Mouse (Mus musculus) WW6 (cell line): ENCODE data around the gene Atp6v1b1.

Experiments used
- DNase-seq: peaks from one replicate; pipeline ENCODE4 v3.0.0-alpha.2; 2013; ENCODE audit warnings: low read depth, low spot score

Gene Atp6v1b1

GRCm38 (mm10) chr6:83742761-83743160, at the start of gene Atp6v1b1:
Gene Atp6v1b1 (plus strand): TSS chr6:83742990.
- DNase-seq = no peak

GRCm38 (mm10) chr6:83693835-83694234, 49.0 kb upstream of the Atp6v1b1 start:
- DNase-seq = no peak

- no peak for DNase-seq
Measured at GRCm38 (mm10) chr6:83695731-83696130, 47.1 kb upstream of the Atp6v1b1 start.

GRCm38 (mm10) chr6:83696684-83697083, 46.1 kb upstream of the Atp6v1b1 start:
- DNase-seq = no peak

GRCm38 (mm10) chr6:83697932-83698331, 44.9 kb upstream of the Atp6v1b1 start:
- no peak for DNase-seq

GRCm38 (mm10) chr6:83699971-83700370, 42.8 kb upstream of the Atp6v1b1 start:
- DNase-seq = no peak

- DNase-seq = no peak
Measured at GRCm38 (mm10) chr6:83701001-83701400, 41.8 kb upstream of the Atp6v1b1 start.

- no peak for DNase-seq
Measured at GRCm38 (mm10) chr6:83702146-83702999, 40.4 kb upstream of the Atp6v1b1 start.

GRCm38 (mm10) chr6:83703000-83703721, 39.6 kb upstream of the Atp6v1b1 start:
- DNase-seq = no peak

GRCm38 (mm10) chr6:83703722-83704078, 39.1 kb upstream of the Atp6v1b1 start:
- DNase-seq = no peak

- no peak for DNase-seq
Measured at GRCm38 (mm10) chr6:83704294-83704693, 38.5 kb upstream of the Atp6v1b1 start.

- DNase-seq = no peak
Measured at GRCm38 (mm10) chr6:83704701-83705100, 38.1 kb upstream of the Atp6v1b1 start.

- no peak for DNase-seq
Measured at GRCm38 (mm10) chr6:83707738-83708510, 34.9 kb upstream of the Atp6v1b1 start.

- DNase-seq = no peak
Measured at GRCm38 (mm10) chr6:83710361-83711066, 32.3 kb upstream of the Atp6v1b1 start.

GRCm38 (mm10) chr6:83711067-83711675, 31.6 kb upstream of the Atp6v1b1 start, which contains the start of gene Vax2:
Gene Vax2 (plus strand): TSS chr6:83711264.
- no peak for DNase-seq

- DNase-seq = no peak
Measured at GRCm38 (mm10) chr6:83711725-83712475, 30.9 kb upstream of the Atp6v1b1 start.

- DNase-seq = no peak
Measured at GRCm38 (mm10) chr6:83713271-83714136, 29.3 kb upstream of the Atp6v1b1 start.

GRCm38 (mm10) chr6:83714221-83715123, 28.3 kb upstream of the Atp6v1b1 start:
- DNase-seq = no peak
